Mouse (Mus musculus) myocyte (in vitro differentiated cells): ENCODE data around the gene Klrb1. TPM values are rescaled to one million over a fixed set of nuclear protein-coding genes. Genes with fewer than 3 reads are reported as not detected.
A peak's percentile ranks its signal among the peaks of the same experiment; 100 is the strongest.
"Not testable (repeated sequence)": the region's sequence is repeated elsewhere in the genome, so short reads cannot be mapped to it uniquely, and the experiment has no call there.

ENCODE experiments used
- H3K27me3 ChIP-seq: one replicate; pipeline ENCODE4 v1.6.1; 2011; ENCODE audit not compliant: control insufficient read depth, insufficient read depth, insufficient read length
- H3K36me3 ChIP-seq: one replicate; pipeline ENCODE4 v1.6.1; 2011; ENCODE audit not compliant: control insufficient read depth, insufficient read depth
- H3K4me2 ChIP-seq: one replicate; pipeline ENCODE4 v1.6.1; 2011; ENCODE audit warnings: low read depth, control low read depth
- H3K4me3 ChIP-seq: one replicate; pipeline ENCODE4 v1.5.1; 2011; ENCODE audit warnings: mild to moderate bottlenecking, control low read depth, moderate library complexity
- H3K79me2 ChIP-seq: one replicate; pipeline ENCODE4 v1.6.1; 2011; ENCODE audit not compliant: control insufficient read depth, insufficient read depth
- H3ac ChIP-seq: one replicate; pipeline ENCODE4 v1.6.1; 2011; ENCODE audit not compliant: control insufficient read depth, insufficient read length
- CEBPB ChIP-seq: IDR thresholded peaks from 2 replicates; pipeline ENCODE4 v1.6.1; 2011; ENCODE audit warnings: mild to moderate bottlenecking, moderate library complexity; ENCODE audit not compliant: poor library complexity, insufficient read depth, severe bottlenecking
- E2F4 ChIP-seq: IDR thresholded peaks from one replicate; pipeline ENCODE4 v1.6.1; 2011; ENCODE audit warnings: mild to moderate bottlenecking, control low read depth, moderate library complexity; ENCODE audit not compliant: insufficient read depth
- MAX ChIP-seq: IDR thresholded peaks from one replicate; pipeline ENCODE4 v1.6.1; 2011; ENCODE audit warnings: low read depth, mild to moderate bottlenecking, control low read depth
- MYOD1 ChIP-seq, 3 experiments: IDR thresholded peaks; one replicate each; pipeline ENCODE4 v1.6.1; 2011; ENCODE audit warnings: control low read depth in 2 of 3, low read depth in 2 of 3, mild to moderate bottlenecking in 2 of 3, moderate library complexity in 1 of 3; ENCODE audit not compliant: insufficient read length in 2 of 3, control insufficient read depth in 1 of 3
- MYOG ChIP-seq, 3 experiments: IDR thresholded peaks; one replicate each; pipeline ENCODE4 v1.6.1; 2011; ENCODE audit warnings: control low read depth in 2 of 3, low read depth in 2 of 3, mild to moderate bottlenecking in 2 of 3; ENCODE audit not compliant: insufficient read length in 2 of 3, control insufficient read depth in 1 of 3, insufficient read depth in 1 of 3
- POLR2A ChIP-seq: IDR thresholded peaks from one replicate; pipeline ENCODE4 v1.6.1; 2011; ENCODE audit warnings: low read depth, mild to moderate bottlenecking, control low read depth, moderate library complexity; ENCODE audit not compliant: insufficient read length
- POLR2AphosphoS2 ChIP-seq: IDR thresholded peaks from one replicate; pipeline ENCODE4 v1.6.1; 2011; ENCODE audit warnings: low read depth, control low read depth; ENCODE audit not compliant: insufficient read length
- REST ChIP-seq: IDR thresholded peaks from one replicate; pipeline ENCODE4 v1.6.1; 2011; ENCODE audit warnings: mild to moderate bottlenecking, control low read depth, moderate library complexity; ENCODE audit not compliant: insufficient read depth, insufficient read length
- SRF ChIP-seq: IDR thresholded peaks from one replicate; pipeline ENCODE4 v1.6.1; 2011; ENCODE audit warnings: low read depth; ENCODE audit not compliant: control insufficient read depth, insufficient read length
- TCF12 ChIP-seq: IDR thresholded peaks from one replicate; pipeline ENCODE4 v1.6.1; 2011; ENCODE audit warnings: mild to moderate bottlenecking, control low read depth; ENCODE audit not compliant: poor library complexity, insufficient read depth, severe bottlenecking
- TCF3 ChIP-seq: IDR thresholded peaks from one replicate; pipeline ENCODE4 v1.6.1; 2011; ENCODE audit warnings: low read depth, control low read depth; ENCODE audit not compliant: insufficient read length
- USF1 ChIP-seq: IDR thresholded peaks from one replicate; pipeline ENCODE4 v1.6.1; 2011; ENCODE audit warnings: low read depth, mild to moderate bottlenecking, control low read depth, moderate library complexity
- polyA plus RNA-seq: library from polyadenylated mRNA; unstranded; fragments of >200 nt; fragmentation: generic; extraction: Trizol; gene quantifications from one replicate; pipeline ENCODE4 v1.2.1, GENCODE M21; 2012; ENCODE audit warnings: missing spikeins

Klrb1 gene
- not detected for polyA plus RNA-seq

GRCm38 (mm10) chr6:128722959-128723358 is at the start of gene Klrb1:
TSS of gene Klrb1 (minus strand) at chr6:128723059.
- Histone ChIP-seq H3K36me3 (no peaks in the 10 kb centered on the region), H3K27me3 (no peaks in the 10 kb centered on the region), H3ac (no peak within 1 kb of the TSS), H3K4me3 (no peak within 1 kb of the TSS), H3K79me2 (no peaks in the 10 kb centered on the region), H3K4me2 (no peak within 1 kb of the TSS)
- no peak for TF ChIP-seq POLR2AphosphoS2
- TF ChIP-seq POLR2A, result no peak
- TF ChIP-seq SRF, result no peak
- TF ChIP-seq USF1, result no peak
- TF ChIP-seq TCF3, result no peak
- no peak for TF ChIP-seq MAX
- no peak for TF ChIP-seq MYOG (IDR thresholded peaks at IDR 0.05; ENCODE audit: control insufficient read depth in 1 of 3, insufficient read depth in 1 of 3, insufficient read length in 2 of 3, low read depth in 2 of 3)
- TF ChIP-seq TCF12, result no peak
- no peak for TF ChIP-seq REST
- TF ChIP-seq CEBPB, result no peak
- no peak for TF ChIP-seq MYOD1 (IDR thresholded peaks at IDR 0.05; ENCODE audit: control insufficient read depth in 1 of 3, insufficient read length in 2 of 3, low read depth in 2 of 3)
- no peak for TF ChIP-seq E2F4

- Histone ChIP-seq H3K4me2 (no peak overlapping the region), H3ac (no peak overlapping the region), H3K27me3 (no peaks in the 10 kb centered on the region), H3K36me3 (no peaks in the 10 kb centered on the region), H3K79me2 (no peaks in the 10 kb centered on the region), H3K4me3 (no peak overlapping the region)
- TF ChIP-seq MAX (no peak), MYOG (IDR thresholded peaks at IDR 0.05; ENCODE audit: control insufficient read depth in 1 of 3, insufficient read depth in 1 of 3, insufficient read length in 2 of 3, low read depth in 2 of 3) (no peak), USF1 (no peak)
These were observed 46.8 kb upstream of the Klrb1 start for GRCm38 (mm10) chr6:128769481-128770253.

GRCm38 (mm10) chr6:128768047-128768446 is 45.2 kb upstream of the Klrb1 start:
- no peak for TF ChIP-seq TCF3
- TF ChIP-seq CEBPB, result peak; percentile 91
- H3K36me3 ChIP-seq, result no peaks in the 10 kb centered on the region
- H3K4me3 ChIP-seq, result no peak overlapping the region
- no peak overlapping the region for H3ac ChIP-seq
- H3K27me3 ChIP-seq, result no peaks in the 10 kb centered on the region
- H3K79me2 ChIP-seq, result no peaks in the 10 kb centered on the region
- H3K4me2 ChIP-seq, result peak overlapping the region; percentile 40

GRCm38 (mm10) chr6:128766486-128767254 is 43.8 kb upstream of the Klrb1 start:
- not testable (repeated sequence) for H3K4me3 ChIP-seq, H3ac ChIP-seq, H3K79me2 ChIP-seq, H3K27me3 ChIP-seq, H3K36me3 ChIP-seq, H3K4me2 ChIP-seq

- Histone ChIP-seq H3K27me3 (no peaks in the 10 kb centered on the region), H3K36me3 (no peaks in the 10 kb centered on the region), H3K4me3 (no peak overlapping the region), H3K4me2 (peak overlapping the region; percentile 53), H3K79me2 (no peaks in the 10 kb centered on the region), H3ac (no peak overlapping the region)
- TF ChIP-seq REST, result no peak
- TF ChIP-seq TCF3, result no peak
- no peak for TF ChIP-seq SRF
- no peak for TF ChIP-seq USF1
- no peak for TF ChIP-seq POLR2A
- TF ChIP-seq MYOD1 (IDR thresholded peaks at IDR 0.05; ENCODE audit: control insufficient read depth in 1 of 3, insufficient read length in 2 of 3, low read depth in 2 of 3), result no peak
- no peak for TF ChIP-seq E2F4
- no peak for TF ChIP-seq MYOG (IDR thresholded peaks at IDR 0.05; ENCODE audit: control insufficient read depth in 1 of 3, insufficient read depth in 1 of 3, insufficient read length in 2 of 3, low read depth in 2 of 3)
- no peak for TF ChIP-seq POLR2AphosphoS2
These were observed 42.4 kb upstream of the Klrb1 start for GRCm38 (mm10) chr6:128765211-128765610.
